Mouse (Mus musculus): ENCODE results near the gene Nfatc2.

GRCm38 (mm10) chr2:168503735-168504134 is 97.7 kb downstream of the Nfatc2 start:
- TF ChIP-seq CTCF (IDR thresholded peaks at IDR 0.05; ENCODE audit: low read depth) (no peak), EP300 (IDR thresholded peaks at IDR 0.05; ENCODE audit: low read depth) (no peak)

All from heart, postnatal 0 days (tissue).